15 mouse cellular contexts compared by ENCODE assay signal in the genomic region with DNA sequence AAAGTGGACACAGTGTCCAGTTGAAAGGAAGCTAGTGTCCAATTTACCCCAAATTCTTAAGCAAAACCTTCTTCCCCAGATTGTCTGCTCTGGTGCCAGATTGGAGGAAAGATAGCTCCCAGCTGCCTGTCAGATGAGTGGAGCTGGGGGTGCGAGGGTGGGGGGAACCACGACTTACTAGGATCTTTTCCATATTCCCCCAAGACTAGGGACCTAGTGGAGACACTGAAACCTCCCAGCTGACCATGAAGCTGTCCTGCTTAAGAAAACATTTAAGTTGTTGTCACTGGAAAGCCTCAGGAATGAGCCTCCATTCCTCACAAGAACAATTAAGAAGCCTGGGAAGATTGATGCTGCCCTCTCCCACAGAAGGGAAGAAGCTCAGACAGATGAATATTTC.
DNase-seq lines count a peak whose midpoint lies in the region; ATAC-seq lines count a peak whose summit lies in the region.
"Had no signal": no experiment of that assay in that cellular context is flagged by ENCODE, and none has a peak within 500 bp of the region (broad histone marks: within the 10 kb centered on the region; RNA-seq: fewer than 3 reads in every experiment).

No protein-coding gene starts in this region.

- no peak overlapping the region for H3K9ac ChIP-seq in intestine, embryonic 15.5 days
- H3K9ac ChIP-seq: liver, embryonic 12.5 days had no signal

- no peaks in the 10 kb centered on the region for H3K27me3 ChIP-seq in intestine, embryonic 15.5 days (replicated peaks)
- H3K27me3 ChIP-seq: liver, embryonic 12.5 days; megakaryocyte, embryonic 14.5 days had no signal

- DNase-seq in heart, postnatal 14 days = peak; percentile 9 to 11
- DNase-seq in heart, postnatal 4 days = no peak
- DNase-seq in kidney, adult 8-10 months = peak; percentile 14 to 35
- DNase-seq in kidney, postnatal 4 days = peak; percentile 75 to 80
- DNase-seq: adrenal gland, postnatal 14 days; cerebellum, postnatal 14 days; left cerebral cortex, postnatal 4 days; retina, postnatal 1 day had no signal

- H3K4me2 ChIP-seq in intestine, embryonic 15.5 days (replicated peaks) = no peak overlapping the region
- H3K4me2 ChIP-seq: liver, embryonic 12.5 days had no signal

- intact Hi-C loops in heart, postnatal 14 days (cut with DNase I) = no loop called here

- peak overlapping the region; percentile 75 for H3K27ac ChIP-seq in intestine, embryonic 15.5 days
- H3K27ac ChIP-seq: liver, embryonic 12.5 days had no signal

- no peak overlapping the region for H3K4me3 ChIP-seq in intestine, embryonic 15.5 days (replicated peaks)
- H3K4me3 ChIP-seq: liver, embryonic 12.5 days; megakaryocyte, embryonic 14.5 days had no signal

- peak; percentile 85 for ATAC-seq in intestine, embryonic 15.5 days
- ATAC-seq in activated CD4-positive, CD25-positive, alpha-beta regulatory T cell, adult 4 months = no peak
- no peak for ATAC-seq in megakaryocyte progenitor cell, adult 5-6 weeks (replicated peaks; ENCODE audit: poor library complexity)
- ATAC-seq: hindbrain, embryonic 16.5 days; liver, embryonic 12.5 days had no signal

- WGBS in intestine, embryonic 15.5 days = 26% methylated on average over 2 of the region's 2 CpGs

- no peaks in the 10 kb centered on the region for H3K36me3 ChIP-seq in intestine, embryonic 15.5 days
- H3K36me3 ChIP-seq: G1E; liver, embryonic 12.5 days had no signal

- H3K9me3 ChIP-seq in intestine, embryonic 15.5 days = no peaks in the 10 kb centered on the region
- H3K9me3 ChIP-seq: G1E; liver, embryonic 12.5 days; megakaryocyte, embryonic 14.5 days had no signal

- peaks cover 2% of the 10 kb centered on the region; the same call in 1 of the 2 replicates for H3K4me1 ChIP-seq in intestine, embryonic 15.5 days (replicated peaks)
- H3K4me1 ChIP-seq: liver, embryonic 12.5 days; megakaryocyte, embryonic 14.5 days had no signal
